Mouse (Mus musculus): ENCODE results near the gene Sept7. TPM values are rescaled to one million over a fixed set of nuclear protein-coding genes. Genes with fewer than 3 reads are reported as not detected.

Gene Sept7
- polyA plus RNA-seq (2017; shearing (Covaris generic)), result 407 TPM

DNA sequence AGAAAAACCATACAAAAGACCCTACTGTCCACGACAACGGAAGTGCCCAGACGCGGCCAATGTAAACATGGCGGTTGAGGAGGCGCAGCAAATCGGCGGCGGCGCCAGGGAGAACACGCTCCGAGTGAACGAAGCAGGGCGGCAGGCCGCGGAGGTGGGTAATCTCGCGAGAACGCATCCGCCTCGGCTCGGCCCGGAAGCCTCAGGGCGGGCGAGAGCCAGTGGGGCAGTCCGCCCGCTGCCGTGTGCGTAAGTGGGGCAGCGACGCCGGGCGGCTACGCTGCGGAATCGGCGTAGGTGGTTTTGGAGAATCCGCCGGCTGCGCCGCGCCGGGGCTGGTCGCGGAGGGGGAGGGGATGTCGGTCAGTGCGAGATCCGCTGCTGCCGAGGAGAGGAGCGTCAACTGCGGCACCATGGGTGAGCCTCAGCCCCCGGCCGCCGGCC is at the start of gene Sept7:
TSS of gene Sept7 (plus strand) at position 157 of the 444 bp plus-strand sequence.

Other genes starting within 250 kb of the Sept7 start
- not detected for gene Gm10181, start 163.0 kb upstream of the Sept7 start, polyA plus RNA-seq (2017; shearing (Covaris generic))
- 10.4 TPM for gene Herpud2, start 100.6 kb upstream of the Sept7 start, polyA plus RNA-seq (2017; shearing (Covaris generic))
- 1.1 TPM for gene Eepd1, start 229.1 kb downstream of the Sept7 start, polyA plus RNA-seq (2017; shearing (Covaris generic))

Data from inflammation-experienced regulatory T-cells, adult 16 weeks (primary cell).